Comparison of ENCODE assay signal across 27 mouse cellular contexts in genomic region chr7:30265531-30265930, GRCm38 (mm10). TPM values are rescaled to one million over a fixed set of nuclear protein-coding genes. Genes with fewer than 3 reads are reported as not detected.
"Had no signal": no experiment of that assay in that cellular context is flagged by ENCODE, and none has a peak within 500 bp of the region (broad histone marks: within the 10 kb centered on the region; RNA-seq: fewer than 3 reads in every experiment).

No protein-coding gene starts in this region.

- H3K27ac ChIP-seq: left cerebral cortex, adult 2 months; liver, embryonic 13.5 days; midbrain, embryonic 12.5 days; midbrain, embryonic 15.5 days; neural tube, embryonic 13.5 days had no signal

- H3K9ac ChIP-seq: liver, embryonic 13.5 days; midbrain, embryonic 12.5 days; midbrain, embryonic 15.5 days; neural tube, embryonic 13.5 days had no signal

- H3K4me2 ChIP-seq: liver, embryonic 13.5 days; midbrain, embryonic 12.5 days; midbrain, embryonic 15.5 days; neural tube, embryonic 13.5 days had no signal

- H3K9me3 ChIP-seq: liver, embryonic 13.5 days; midbrain, embryonic 12.5 days; midbrain, embryonic 15.5 days; neural tube, embryonic 13.5 days had no signal

- H3K4me1 ChIP-seq: liver, embryonic 13.5 days; midbrain, embryonic 12.5 days; midbrain, embryonic 15.5 days; neural tube, embryonic 13.5 days had no signal

- H3K36me3 ChIP-seq: midbrain, embryonic 15.5 days had no signal

- ATAC-seq: midbrain, embryonic 15.5 days had no signal

- H3K4me3 ChIP-seq: left cerebral cortex, adult 2 months; liver, embryonic 13.5 days; midbrain, embryonic 12.5 days; midbrain, embryonic 15.5 days; myocyte; neural tube, embryonic 13.5 days had no signal

- H3K27me3 ChIP-seq: liver, embryonic 13.5 days; midbrain, embryonic 12.5 days; midbrain, embryonic 15.5 days; neural tube, embryonic 13.5 days had no signal

- DNase-seq: kidney, adult 2 months; kidney, postnatal 10 days; layer of hippocampus, postnatal 36 days; liver, embryonic 13.5 days; lung, adult 2 months; retina, postnatal 1 day; right cerebral cortex, postnatal 25 days; spleen, adult 18-20 months; thymus, adult 18-20 months; thymus, postnatal 36 days had no signal

RNA-seq across cellular contexts. Expression of gene Thap8, which starts 14.4 kb away (rescaled TPM):
- total RNA-seq: left cerebral cortex, adult 2 months; liver, adult 2 months; neutrophil, adult 5-6 weeks had no signal
- polyA plus RNA-seq: kidney, adult 2 months; liver, adult 2 months had no signal

RNA-seq across cellular contexts. Expression of gene Clip3, which starts 26.0 kb away (rescaled TPM):
- total RNA-seq: megakaryocyte-erythroid progenitor cell, adult 5-6 weeks had no signal

RNA-seq across cellular contexts. Expression of gene Ovol3, which starts 30.0 kb away (rescaled TPM):
- total RNA-seq: layer of hippocampus, adult 8-10 months; layer of hippocampus, postnatal 10 days; layer of hippocampus, postnatal 36 days; left cerebral cortex, adult 2 months; left cerebral cortex, postnatal 10 days; left cerebral cortex, postnatal 36 days; liver, adult 2 months; megakaryocyte-erythroid progenitor cell, adult 5-6 weeks; neutrophil, adult 5-6 weeks had no signal
- polyA plus RNA-seq: kidney, embryonic 14.5 days; limb, embryonic 11.5 days; liver, embryonic 13.5 days; liver, embryonic 16.5 days; lung, adult 2 months; lung, embryonic 16.5 days; midbrain, embryonic 12.5 days; midbrain, embryonic 15.5 days; myocyte; neural tube, embryonic 13.5 days; urinary bladder, adult 2 months had no signal
